Mouse (Mus musculus) myocyte (in vitro differentiated cells): Measurements from ENCODE around the gene Pop5.

Source experiments
- E2F4 ChIP-seq: IDR thresholded peaks from one replicate; pipeline ENCODE4 v1.6.1; 2011; ENCODE audit warnings: mild to moderate bottlenecking, control low read depth, moderate library complexity; ENCODE audit not compliant: insufficient read depth
- TCF12 ChIP-seq: IDR thresholded peaks from one replicate; pipeline ENCODE4 v1.6.1; 2011; ENCODE audit warnings: mild to moderate bottlenecking, control low read depth; ENCODE audit not compliant: poor library complexity, insufficient read depth, severe bottlenecking

- no peak for TF ChIP-seq TCF12
- TF ChIP-seq E2F4: no peak
These were observed 30.7 kb downstream of the Pop5 start for GRCm38 (mm10) chr5:115266340-115266739.
